Mouse (Mus musculus): Measurements from ENCODE around the gene Fbxo47. TPM values are rescaled to one million over a fixed set of nuclear protein-coding genes. Genes with fewer than 3 reads are reported as not detected.

Gene Fbxo47
- polyA plus RNA-seq, 1 experiment from 2014 or later = 0.62 TPM

DNA sequence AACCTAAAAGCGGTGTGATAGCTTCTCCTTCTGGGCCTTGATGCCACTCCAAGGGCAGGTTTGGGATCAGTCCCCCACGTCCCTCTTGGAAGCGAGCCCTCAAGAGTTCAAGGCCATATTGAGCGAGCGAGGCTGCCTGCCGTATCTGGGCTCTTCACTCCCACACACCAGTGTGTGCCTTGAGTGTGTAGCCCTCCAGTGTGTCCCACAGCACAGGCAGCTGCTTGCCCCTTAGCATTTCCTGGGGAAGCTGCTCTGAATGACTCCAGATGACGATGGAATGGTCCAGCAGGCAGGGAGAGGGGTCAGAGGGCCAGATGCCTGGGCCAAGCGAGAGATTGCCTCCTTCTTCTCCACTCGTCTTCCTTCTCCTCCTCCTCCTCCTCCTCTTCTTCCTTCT, 67.0 kb downstream of the Fbxo47 start:
- Histone ChIP-seq H3K27me3 (ENCODE audit: control insufficient read depth, insufficient read depth, low read length) (no peaks in the 10 kb centered on the region), H3K4me3 (replicated peaks; ENCODE audit: low read depth, low read length) (no peak overlapping the region), H3K27ac (replicated peaks; ENCODE audit: low read depth, low read length) (no peak overlapping the region), H3K4me1 (ENCODE audit: control insufficient read depth, insufficient read depth, low read length) (peaks cover 41% of the 10 kb centered on the region), H3K9ac (replicated peaks; ENCODE audit: low read length) (peak overlapping the region; percentile 4; the same call in 1 of the 2 replicates), H3K36me3 (ENCODE audit: control insufficient read depth, insufficient read depth, low read length) (peaks cover 57% of the 10 kb centered on the region), H3K4me2 (ENCODE audit: low read length) (no peak overlapping the region), H3K9me3 (ENCODE audit: control insufficient read depth, low read length) (no peaks in the 10 kb centered on the region)
- DNase-seq (no peak), ATAC-seq (ENCODE audit: low FRiP score, low TSS enrichment) (no peak)
- WGBS = 69% methylated on average over 9 of the region's 9 CpGs

DNA sequence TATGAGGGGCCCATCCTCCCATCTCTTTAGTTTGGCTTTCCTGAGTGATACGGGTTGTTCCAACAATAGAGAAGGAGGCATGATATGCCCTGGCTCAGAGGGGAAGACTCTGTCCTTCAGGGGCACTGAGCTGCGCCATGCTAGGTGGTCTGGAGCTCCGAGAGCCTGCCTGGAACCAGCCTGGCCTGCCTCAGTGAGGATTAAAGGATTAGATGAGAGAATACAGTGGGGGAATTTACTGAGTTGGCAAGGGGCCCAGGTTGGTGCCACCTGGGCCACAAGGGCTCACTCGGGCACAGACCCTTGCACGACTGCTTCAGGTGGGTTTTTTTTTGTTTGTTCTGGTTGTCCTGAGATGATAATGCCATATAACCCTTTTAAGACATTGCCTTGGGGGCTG, 67.8 kb downstream of the Fbxo47 start:
- Histone ChIP-seq H3K4me1 (ENCODE audit: control insufficient read depth, insufficient read depth, low read length) (peaks cover 49% of the 10 kb centered on the region), H3K4me2 (ENCODE audit: low read length) (no peak overlapping the region), H3K9ac (replicated peaks; ENCODE audit: low read length) (no peak overlapping the region), H3K27me3 (ENCODE audit: control insufficient read depth, insufficient read depth, low read length) (no peaks in the 10 kb centered on the region), H3K27ac (replicated peaks; ENCODE audit: low read depth, low read length) (no peak overlapping the region), H3K36me3 (ENCODE audit: control insufficient read depth, insufficient read depth, low read length) (peaks cover 55% of the 10 kb centered on the region), H3K9me3 (ENCODE audit: control insufficient read depth, low read length) (no peaks in the 10 kb centered on the region), H3K4me3 (replicated peaks; ENCODE audit: low read depth, low read length) (no peak overlapping the region)
- DNase-seq (peak; percentile 64), ATAC-seq (ENCODE audit: low FRiP score, low TSS enrichment) (no peak)
- 31% methylated on average over 5 of the region's 5 CpGs for WGBS

DNA sequence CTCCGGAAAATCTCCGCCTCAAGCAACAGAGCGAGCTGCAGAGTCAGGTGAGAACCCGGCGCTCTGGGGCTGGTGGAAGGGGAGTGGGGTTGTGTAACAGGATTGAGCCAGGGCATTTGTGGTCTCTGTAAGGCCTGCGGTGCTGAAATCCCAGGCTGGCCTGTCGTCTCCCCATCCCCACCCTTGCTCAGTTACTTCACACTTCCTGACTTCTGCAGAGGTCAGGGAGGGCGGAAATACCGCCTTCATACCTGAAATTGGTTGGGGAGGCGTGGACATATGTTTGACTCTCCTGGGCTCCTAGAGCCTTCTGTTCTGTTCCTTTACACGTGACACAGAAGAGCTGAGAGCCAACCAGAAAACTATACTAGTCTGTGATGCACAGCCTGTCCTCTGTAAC, 68.2 kb downstream of the Fbxo47 start:
- WGBS = 69% methylated on average over 11 of the region's 11 CpGs
- ATAC-seq (ENCODE audit: low FRiP score, low TSS enrichment) (no peak), DNase-seq (no peak)
- Histone ChIP-seq H3K4me3 (replicated peaks; ENCODE audit: low read depth, low read length) (no peak overlapping the region), H3K9me3 (ENCODE audit: control insufficient read depth, low read length) (no peaks in the 10 kb centered on the region), H3K9ac (replicated peaks; ENCODE audit: low read length) (0 out of 2 replicates have a peak overlapping the region, but pooled peaks have one; percentile 12), H3K36me3 (ENCODE audit: control insufficient read depth, insufficient read depth, low read length) (peaks cover 51% of the 10 kb centered on the region), H3K4me2 (ENCODE audit: low read length) (no peak overlapping the region), H3K27ac (replicated peaks; ENCODE audit: low read depth, low read length) (no peak overlapping the region), H3K27me3 (ENCODE audit: control insufficient read depth, insufficient read depth, low read length) (no peaks in the 10 kb centered on the region), H3K4me1 (ENCODE audit: control insufficient read depth, insufficient read depth, low read length) (peaks cover 52% of the 10 kb centered on the region)

DNA sequence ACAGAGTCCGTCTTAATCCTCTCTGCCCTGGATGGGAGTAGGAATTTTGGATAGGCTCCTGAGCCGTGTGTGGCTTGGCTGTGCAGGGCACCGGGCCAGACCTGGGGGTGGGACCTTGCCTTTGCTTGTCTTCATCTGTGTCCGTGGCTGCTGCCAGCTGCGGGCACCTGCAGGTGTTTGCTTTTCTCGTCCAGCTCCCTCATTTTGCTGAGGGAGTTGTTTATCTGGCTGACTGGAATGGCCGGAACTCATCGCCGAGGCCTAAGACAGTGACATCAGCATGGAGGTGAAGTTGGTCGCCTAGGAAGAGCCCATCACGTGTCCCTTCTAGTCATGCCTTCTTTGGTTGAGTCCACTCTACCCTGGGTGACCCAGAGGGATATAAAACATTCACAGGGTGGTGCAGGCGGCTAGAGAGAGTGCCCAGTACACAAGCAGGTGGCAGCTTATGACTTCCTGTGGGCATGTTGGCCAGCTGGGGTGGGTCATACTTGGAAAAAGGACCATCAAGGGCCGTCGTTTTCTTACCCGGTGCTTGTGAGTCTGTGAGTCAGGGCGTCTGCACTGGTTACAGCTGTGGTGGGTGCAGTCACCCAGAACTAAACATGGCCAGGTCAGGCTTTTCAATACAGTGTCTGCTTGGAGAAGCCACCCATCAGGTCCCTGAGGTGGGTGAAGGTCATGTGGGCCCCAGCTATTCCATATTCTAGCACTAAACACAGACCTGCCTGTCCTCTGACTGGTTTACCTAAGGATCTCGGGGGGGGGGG, 70.0 kb downstream of the Fbxo47 start:
- H3K9ac ChIP-seq (replicated peaks; ENCODE audit: low read length) = 0 out of 2 replicates have a peak overlapping the region, but pooled peaks have one; percentile 29

DNA sequence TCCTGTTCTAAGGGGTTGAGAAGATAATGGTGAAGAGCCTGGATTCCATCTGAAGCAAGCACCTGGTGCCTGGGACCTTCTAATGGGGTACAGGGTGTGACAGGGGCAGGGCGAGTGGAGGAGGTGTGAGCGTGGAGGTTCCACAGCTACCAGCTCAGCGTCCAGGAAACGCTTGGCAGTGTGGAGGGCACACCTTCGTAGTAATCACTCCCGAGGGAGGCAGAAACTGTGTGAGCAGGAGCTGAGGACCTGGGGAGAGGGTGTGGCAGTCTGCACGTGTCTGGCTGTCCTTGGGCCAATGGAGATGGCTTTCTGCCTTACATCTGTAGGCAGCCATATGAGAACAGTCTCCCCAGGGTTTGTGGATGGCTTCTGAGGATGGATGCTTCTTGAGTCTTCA, 70.9 kb downstream of the Fbxo47 start:
- Histone ChIP-seq H3K27ac (replicated peaks; ENCODE audit: low read depth, low read length) (peak overlapping the region; percentile 96), H3K9me3 (ENCODE audit: control insufficient read depth, low read length) (no peaks in the 10 kb centered on the region), H3K4me2 (ENCODE audit: low read length) (peak overlapping the region; percentile 51), H3K9ac (replicated peaks; ENCODE audit: low read length) (peak overlapping the region; percentile 29; the same call in 1 of the 2 replicates), H3K4me1 (ENCODE audit: control insufficient read depth, insufficient read depth, low read length) (peaks cover 61% of the 10 kb centered on the region), H3K27me3 (ENCODE audit: control insufficient read depth, insufficient read depth, low read length) (no peaks in the 10 kb centered on the region), H3K36me3 (ENCODE audit: control insufficient read depth, insufficient read depth, low read length) (peaks cover 54% of the 10 kb centered on the region), H3K4me3 (replicated peaks; ENCODE audit: low read depth, low read length) (no peak overlapping the region)
- ATAC-seq (ENCODE audit: low FRiP score, low TSS enrichment) (peak; percentile 35; the same call in 1 of the 2 replicates), DNase-seq (peak; percentile 56)
- WGBS = 27% methylated on average over 7 of the region's 7 CpGs

More for the DNA sequence above, 70.0 kb downstream of the Fbxo47 start:
- ATAC-seq (ENCODE audit: low FRiP score, low TSS enrichment) (no peak), DNase-seq (no peak)
- H3K27ac ChIP-seq (replicated peaks; ENCODE audit: low read depth, low read length) = peak overlapping the region; percentile 96
- H3K27me3 ChIP-seq (ENCODE audit: control insufficient read depth, insufficient read depth, low read length) = no peaks in the 10 kb centered on the region
- H3K36me3 ChIP-seq (ENCODE audit: control insufficient read depth, insufficient read depth, low read length) = peaks cover 50% of the 10 kb centered on the region
- no peak overlapping the region for H3K4me3 ChIP-seq (replicated peaks; ENCODE audit: low read depth, low read length)
- 69% methylated on average over 17 of the region's 17 CpGs for WGBS
- H3K4me2 ChIP-seq (ENCODE audit: low read length) = 0 out of 2 replicates have a peak overlapping the region, but pooled peaks have one; percentile 51
- H3K9me3 ChIP-seq (ENCODE audit: control insufficient read depth, low read length) = no peaks in the 10 kb centered on the region
- peaks cover 64% of the 10 kb centered on the region for H3K4me1 ChIP-seq (ENCODE audit: control insufficient read depth, insufficient read depth, low read length)

DNA sequence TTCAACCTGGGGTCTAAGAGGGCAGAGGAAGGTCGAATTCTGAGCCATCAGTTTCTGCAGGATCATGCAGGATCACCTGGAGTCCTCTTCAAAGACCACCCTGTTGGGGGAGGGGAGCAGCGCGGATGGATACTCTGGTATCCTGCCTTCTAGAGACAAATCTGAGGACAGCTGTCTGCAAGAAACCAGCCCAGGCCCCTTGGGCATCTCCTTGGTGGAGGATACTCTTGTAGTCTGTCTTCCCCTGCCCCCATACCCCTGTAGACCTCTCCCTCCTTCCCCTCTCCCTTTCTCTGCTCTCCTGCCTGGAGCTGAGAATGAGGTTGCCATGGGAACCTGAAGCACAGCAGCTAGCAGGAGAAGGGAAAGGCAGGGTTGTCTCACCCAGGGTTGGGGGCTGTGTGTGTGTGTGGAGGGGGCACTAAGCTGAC, 71.4 kb downstream of the Fbxo47 start:
- H3K36me3 ChIP-seq (ENCODE audit: control insufficient read depth, insufficient read depth, low read length) = peaks cover 56% of the 10 kb centered on the region

DNA sequence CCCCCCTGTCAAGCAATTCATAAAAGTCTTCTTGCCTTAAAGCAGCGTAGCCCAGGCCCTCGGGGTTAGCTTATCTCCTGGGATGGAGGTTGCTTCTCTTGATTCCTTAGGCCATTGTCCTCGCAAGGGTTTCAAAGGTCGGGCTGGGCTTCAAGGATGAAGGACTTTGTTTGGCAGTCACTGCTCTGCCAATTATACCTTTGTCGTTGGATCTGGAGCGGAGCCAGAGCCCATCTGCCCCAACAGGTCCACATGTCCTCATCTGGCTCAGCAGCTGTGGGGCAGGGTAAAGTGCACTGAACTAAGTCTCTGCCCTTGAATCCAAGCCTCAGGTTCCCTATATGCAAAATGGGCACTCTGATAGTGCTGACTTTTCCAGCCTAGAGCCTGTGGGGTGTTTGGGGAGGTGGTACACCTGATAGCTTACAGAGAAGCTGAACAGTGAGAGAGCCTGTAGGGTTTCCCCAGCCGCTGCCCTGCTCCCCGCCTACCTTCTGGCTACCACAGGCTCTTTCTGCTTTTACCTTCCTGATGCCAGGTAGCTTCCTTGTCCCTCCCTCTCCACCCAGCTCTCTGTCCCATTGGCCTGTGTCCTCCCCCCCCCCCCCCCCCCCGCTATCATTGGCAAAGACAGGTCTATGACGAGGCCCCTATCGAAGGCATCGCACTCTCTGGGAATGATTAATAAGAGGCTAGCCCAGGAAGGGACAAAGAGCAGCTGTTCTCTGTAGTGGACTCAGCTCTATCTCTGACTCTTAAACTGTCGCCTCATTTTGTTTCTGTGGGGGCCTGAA, 72.2 kb downstream of the Fbxo47 start:
- DNase-seq (peak; percentile 44), ATAC-seq (ENCODE audit: low FRiP score, low TSS enrichment) (0 out of 2 replicates have a peak, but pooled peaks have one; percentile 43)
- peak overlapping the region; percentile 96 for H3K27ac ChIP-seq (replicated peaks; ENCODE audit: low read depth, low read length)
- no peaks in the 10 kb centered on the region for H3K27me3 ChIP-seq (ENCODE audit: control insufficient read depth, insufficient read depth, low read length)
- WGBS = 20% methylated on average over 12 of the region's 13 CpGs
- peak overlapping the region; percentile 51 for H3K4me2 ChIP-seq (ENCODE audit: low read length)
- H3K4me3 ChIP-seq (replicated peaks; ENCODE audit: low read depth, low read length) = 0 out of 2 replicates have a peak overlapping the region, but pooled peaks have one; percentile 5
- peak overlapping the region; percentile 34 for H3K9ac ChIP-seq (replicated peaks; ENCODE audit: low read length)
- H3K9me3 ChIP-seq (ENCODE audit: control insufficient read depth, low read length) = no peaks in the 10 kb centered on the region
- H3K4me1 ChIP-seq (ENCODE audit: control insufficient read depth, insufficient read depth, low read length) = peaks cover 56% of the 10 kb centered on the region
- peaks cover 57% of the 10 kb centered on the region for H3K36me3 ChIP-seq (ENCODE audit: control insufficient read depth, insufficient read depth, low read length)

More for the DNA sequence above, 71.4 kb downstream of the Fbxo47 start:
- 0 out of 2 replicates have a peak overlapping the region, but pooled peaks have one; percentile 5 for H3K4me3 ChIP-seq (replicated peaks; ENCODE audit: low read depth, low read length)
- H3K9ac ChIP-seq (replicated peaks; ENCODE audit: low read length) = peak overlapping the region; percentile 34
- ATAC-seq (ENCODE audit: low FRiP score, low TSS enrichment) = peak; percentile 83
- H3K4me1 ChIP-seq (ENCODE audit: control insufficient read depth, insufficient read depth, low read length) = peaks cover 58% of the 10 kb centered on the region
- H3K4me2 ChIP-seq (ENCODE audit: low read length) = peak overlapping the region; percentile 51
- 9% methylated on average over 3 of the region's 3 CpGs for WGBS
- DNase-seq = peak; percentile 88
- H3K9me3 ChIP-seq (ENCODE audit: control insufficient read depth, low read length) = no peaks in the 10 kb centered on the region
- H3K27ac ChIP-seq (replicated peaks; ENCODE audit: low read depth, low read length) = peak overlapping the region; percentile 96
- no peaks in the 10 kb centered on the region for H3K27me3 ChIP-seq (ENCODE audit: control insufficient read depth, insufficient read depth, low read length)

DNA sequence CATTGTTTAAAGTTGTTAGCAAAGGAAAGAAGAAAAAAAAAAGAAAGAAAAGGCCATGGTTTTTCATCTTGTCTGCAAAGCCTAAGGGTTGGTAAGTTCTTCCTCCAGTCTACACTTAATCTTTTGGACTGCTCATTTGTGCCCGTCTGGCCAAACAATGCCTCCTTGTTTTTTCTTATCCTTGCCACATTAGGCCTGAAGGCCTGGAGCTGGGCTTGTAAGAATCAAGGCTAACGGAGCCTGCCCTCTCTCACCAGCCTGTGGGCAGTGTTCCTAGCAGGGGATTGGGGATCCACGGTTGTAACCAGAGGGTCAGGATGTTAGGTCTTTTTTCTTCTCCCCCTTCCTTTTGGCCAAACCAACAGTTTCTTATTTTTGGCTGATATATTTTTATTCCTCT, 73.0 kb downstream of the Fbxo47 start:
- WGBS = 9% methylated on average over 3 of the region's 3 CpGs
- Histone ChIP-seq H3K4me2 (ENCODE audit: low read length) (peak overlapping the region; percentile 51), H3K4me1 (ENCODE audit: control insufficient read depth, insufficient read depth, low read length) (peaks cover 61% of the 10 kb centered on the region), H3K9ac (replicated peaks; ENCODE audit: low read length) (no peak overlapping the region; the same call in 1 of the 2 replicates), H3K27ac (replicated peaks; ENCODE audit: low read depth, low read length) (peak overlapping the region; percentile 96; the same call in 1 of the 2 replicates), H3K9me3 (ENCODE audit: control insufficient read depth, low read length) (no peaks in the 10 kb centered on the region), H3K4me3 (replicated peaks; ENCODE audit: low read depth, low read length) (no peak overlapping the region), H3K27me3 (ENCODE audit: control insufficient read depth, insufficient read depth, low read length) (no peaks in the 10 kb centered on the region), H3K36me3 (ENCODE audit: control insufficient read depth, insufficient read depth, low read length) (peaks cover 51% of the 10 kb centered on the region)
- DNase-seq = peak; percentile 39
- no peak for ATAC-seq (ENCODE audit: low FRiP score, low TSS enrichment)
